Mouse (Mus musculus) adrenal gland (tissue): Measurements from ENCODE around the gene Tfec.

Experiments used
- intact Hi-C: fragments of 180-260 bp; cut with DNase I; formaldehyde crosslinking; loops from one replicate; pipeline ENCODE4 v1.15.1; 2025
- long read RNA-seq, 2 experiments: library from polyadenylated mRNA; unstranded; transcript quantifications; one replicate each; pipeline ENCODE4 v2.0.0; 2020; ENCODE audit warnings: borderline replicate concordance in 1 of 2; ENCODE audit not compliant: insufficient replicate concordance in 1 of 2

Tfec gene
- long read RNA-seq, experiment 1, partial matches to known transcripts, result 0 of 1 reads
- long read RNA-seq, experiment 1, other reads (novel, unspliced or antisense), result 0 of 1 reads
- long read RNA-seq, experiment 2, partial matches to known transcripts, result 0 of 2 reads
- long read RNA-seq, experiment 2, other reads (novel, unspliced or antisense), result 1 of 2 reads

DNA sequence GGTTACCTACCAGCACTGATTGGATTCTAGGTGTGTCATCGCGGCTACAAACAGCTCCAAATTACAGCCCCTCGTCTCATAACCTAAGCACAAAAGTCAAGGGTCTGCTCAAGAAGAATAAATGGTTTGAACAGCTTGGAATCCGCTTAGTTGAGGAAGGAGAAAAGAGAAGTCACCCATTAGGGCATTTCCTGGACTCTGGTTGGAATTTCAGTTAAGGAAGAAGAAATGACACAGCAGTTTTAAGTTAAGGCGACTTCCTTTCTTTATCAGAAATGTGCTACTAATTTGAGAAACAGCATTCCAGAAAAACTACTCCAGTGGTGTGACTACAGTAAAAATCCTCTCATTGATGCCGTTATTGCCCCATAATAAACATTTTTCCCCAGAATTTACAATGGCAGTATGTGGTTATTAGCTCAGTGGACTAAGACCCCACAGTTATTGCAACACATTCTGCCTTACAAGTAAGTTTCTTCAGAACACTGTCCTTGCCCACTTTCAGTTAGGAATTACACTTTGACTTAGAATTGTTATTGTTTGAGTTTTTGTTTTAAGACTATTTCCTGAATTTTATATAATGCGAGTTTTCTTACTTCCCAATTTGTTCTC is at the start of gene Tfec:
Gene Tfec (minus strand): TSS at position 191 of the 612 bp plus-strand sequence.
- intact Hi-C loops, result no loop called here

DNA sequence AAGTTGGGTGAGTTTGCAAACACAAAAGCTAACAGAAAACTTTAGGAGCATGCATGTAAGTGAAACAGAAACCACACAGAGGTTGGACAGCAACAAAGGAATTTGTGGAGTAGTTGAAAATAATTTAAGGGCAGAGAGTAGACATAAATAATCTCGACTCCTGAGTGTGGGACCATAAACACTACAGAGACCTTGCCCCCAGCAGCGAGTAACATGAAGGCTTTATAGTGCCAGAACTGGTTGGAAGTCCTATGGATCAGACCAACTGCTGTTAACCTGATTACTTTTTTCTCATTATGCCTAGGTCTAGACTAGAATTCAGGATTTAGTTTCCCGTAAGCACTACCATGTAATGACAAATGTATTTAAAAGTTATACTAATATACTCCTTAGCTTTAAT is 49.6 kb upstream of the Tfec start:
- intact Hi-C loops, result no loop called here

GRCm38 (mm10) chr6:16943513-16943912 is 45.3 kb upstream of the Tfec start:
- intact Hi-C loops, result no loop called here

GRCm38 (mm10) chr6:16942433-16942832 is 44.2 kb upstream of the Tfec start:
- intact Hi-C loops, result no loop called here

- intact Hi-C loops, result no loop called here
These were observed 32.8 kb upstream of the Tfec start for GRCm38 (mm10) chr6:16931059-16931458.

DNA sequence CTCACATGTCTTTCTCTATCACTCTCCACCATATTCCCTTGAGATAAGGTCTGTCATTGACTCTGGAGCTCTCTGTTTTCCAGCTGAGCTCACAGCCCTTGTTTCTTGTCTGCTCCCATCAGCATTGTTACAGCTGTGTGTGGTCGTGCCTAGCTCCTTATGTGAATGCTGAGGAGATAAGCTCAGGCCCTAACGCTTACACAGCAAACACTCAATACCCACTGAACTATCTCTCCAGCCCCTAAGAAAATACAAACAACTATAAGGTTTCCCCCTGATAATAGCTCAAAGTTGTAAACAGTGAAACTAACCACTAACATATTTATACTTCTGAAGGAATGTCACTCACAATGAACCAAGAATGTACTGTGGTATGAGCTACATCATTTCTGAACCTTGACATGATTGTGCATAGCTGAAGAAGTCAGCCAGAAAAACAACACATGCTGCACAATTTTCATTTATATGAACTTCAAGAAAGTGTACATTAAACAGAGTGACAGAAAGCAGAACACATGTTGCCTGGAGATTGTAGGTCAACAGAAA is 21.9 kb upstream of the Tfec start:
- intact Hi-C loops, result no loop called here

- intact Hi-C loops, result no loop called here
These were observed 6.4 kb downstream of the Tfec start for GRCm38 (mm10) chr6:16891819-16892218.

DNA sequence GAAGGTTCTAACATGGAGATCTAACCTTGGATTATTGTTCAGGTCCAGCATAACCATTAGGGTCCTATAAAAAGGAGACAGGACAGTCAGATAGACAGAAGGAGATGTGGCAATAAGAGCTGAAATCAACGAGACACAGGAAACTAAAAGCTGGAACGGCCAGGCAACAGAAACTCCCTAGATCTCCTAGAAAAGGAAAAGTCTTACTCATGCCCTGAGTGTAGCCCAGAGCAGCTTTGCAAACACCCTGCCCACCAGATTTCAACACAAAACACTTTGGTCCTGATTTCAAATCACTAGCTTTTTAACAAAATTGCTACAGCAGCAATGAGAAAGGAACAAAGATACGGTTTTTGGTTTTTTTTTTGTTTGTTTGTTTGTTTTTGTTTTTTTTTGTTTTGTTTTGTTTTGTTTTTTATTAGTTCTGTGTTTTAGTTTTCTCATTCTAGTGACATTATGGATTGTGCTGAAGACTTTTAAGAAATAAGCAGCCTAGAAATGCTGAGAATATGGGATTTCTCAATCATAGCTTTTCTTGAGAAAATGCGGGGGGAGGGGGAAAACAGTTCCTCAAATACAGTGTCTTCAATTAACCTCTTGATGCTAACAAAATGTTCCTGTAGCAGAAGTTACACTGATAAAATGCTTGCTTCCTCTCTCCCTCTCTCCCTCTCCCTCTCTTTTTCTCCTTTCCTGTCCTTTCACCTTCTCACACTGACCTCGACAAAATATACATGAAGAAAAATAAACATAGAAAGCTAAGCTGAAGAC is 14.5 kb downstream of the Tfec start:
- intact Hi-C loops, result no loop called here

- intact Hi-C loops, result no loop called here
These were observed 24.2 kb downstream of the Tfec start for GRCm38 (mm10) chr6:16874021-16874542.

DNA sequence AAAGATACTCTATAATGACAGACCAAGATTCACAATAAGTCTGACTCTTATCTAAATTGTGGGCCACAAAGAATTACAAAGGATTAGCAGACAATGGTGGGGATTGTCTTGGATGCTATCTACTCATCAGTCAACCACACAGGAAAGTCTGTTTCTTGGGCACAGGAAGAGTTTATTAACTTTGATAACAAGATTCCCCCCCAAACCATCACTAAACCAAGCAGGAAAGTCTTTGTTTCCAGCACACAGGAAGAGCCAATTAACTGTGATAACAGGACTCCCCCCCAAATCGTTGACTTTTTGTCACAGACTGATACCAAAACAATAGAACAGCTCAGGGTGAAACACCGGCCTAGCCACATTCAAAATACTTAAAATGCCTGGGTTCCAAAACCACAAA is 28.2 kb downstream of the Tfec start:
- intact Hi-C loops, result no loop called here

DNA sequence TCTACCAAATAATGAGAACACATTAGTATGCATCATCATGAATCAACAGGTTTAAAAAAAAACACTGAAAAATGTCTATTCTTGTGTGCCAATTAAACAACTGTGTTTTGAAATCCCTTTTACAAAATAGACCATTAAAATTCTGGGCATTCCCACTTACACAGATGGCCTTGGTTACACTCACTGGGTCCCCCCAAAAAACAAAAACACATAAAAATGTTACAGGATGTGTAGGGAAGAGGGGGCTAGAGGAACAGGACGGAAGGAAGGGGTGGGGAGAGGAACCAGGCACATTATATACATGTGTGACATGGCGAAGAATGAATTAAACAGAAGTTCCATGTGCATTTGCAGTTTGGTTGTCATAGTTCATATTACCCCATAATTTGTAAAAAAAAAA is 29.9 kb downstream of the Tfec start:
- intact Hi-C loops, result no loop called here

DNA sequence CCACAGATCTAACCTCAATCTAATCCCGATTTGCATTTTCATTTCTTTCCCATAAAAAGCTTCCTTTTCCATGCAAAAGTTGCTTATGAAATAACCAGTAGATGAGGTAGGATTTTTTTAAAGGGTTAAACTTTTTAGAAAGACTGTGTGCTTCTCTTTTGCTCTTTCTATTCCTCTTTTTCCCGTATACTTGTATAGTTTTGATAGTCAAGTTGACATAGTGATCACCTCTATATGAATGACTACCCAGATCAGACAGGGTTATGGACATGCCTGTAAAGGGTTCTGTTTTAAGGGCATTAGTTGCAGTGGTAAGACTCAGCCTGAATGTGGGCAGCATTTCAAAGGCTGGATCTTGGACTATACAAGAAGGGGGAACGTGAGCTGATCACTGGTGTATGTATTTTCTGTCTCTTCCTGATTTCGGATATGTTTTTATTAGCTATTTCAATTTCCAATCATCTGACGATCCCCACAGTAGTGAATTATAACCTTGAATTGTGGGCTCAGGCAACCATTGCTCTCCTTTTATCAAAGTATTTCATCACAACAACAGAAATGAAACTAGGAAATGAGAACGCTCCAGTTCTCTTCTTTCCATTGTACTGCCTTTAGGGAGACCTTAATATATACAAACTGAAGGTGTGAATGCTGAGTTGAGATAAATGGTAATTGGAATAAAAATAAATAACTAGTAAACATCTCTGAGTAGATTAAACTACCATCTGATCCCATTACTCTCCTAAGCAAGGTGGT is 35.3 kb downstream of the Tfec start:
- intact Hi-C loops, result no loop called here

GRCm38 (mm10) chr6:16862050-16862449 is 36.2 kb downstream of the Tfec start:
- intact Hi-C loops, result no loop called here

DNA sequence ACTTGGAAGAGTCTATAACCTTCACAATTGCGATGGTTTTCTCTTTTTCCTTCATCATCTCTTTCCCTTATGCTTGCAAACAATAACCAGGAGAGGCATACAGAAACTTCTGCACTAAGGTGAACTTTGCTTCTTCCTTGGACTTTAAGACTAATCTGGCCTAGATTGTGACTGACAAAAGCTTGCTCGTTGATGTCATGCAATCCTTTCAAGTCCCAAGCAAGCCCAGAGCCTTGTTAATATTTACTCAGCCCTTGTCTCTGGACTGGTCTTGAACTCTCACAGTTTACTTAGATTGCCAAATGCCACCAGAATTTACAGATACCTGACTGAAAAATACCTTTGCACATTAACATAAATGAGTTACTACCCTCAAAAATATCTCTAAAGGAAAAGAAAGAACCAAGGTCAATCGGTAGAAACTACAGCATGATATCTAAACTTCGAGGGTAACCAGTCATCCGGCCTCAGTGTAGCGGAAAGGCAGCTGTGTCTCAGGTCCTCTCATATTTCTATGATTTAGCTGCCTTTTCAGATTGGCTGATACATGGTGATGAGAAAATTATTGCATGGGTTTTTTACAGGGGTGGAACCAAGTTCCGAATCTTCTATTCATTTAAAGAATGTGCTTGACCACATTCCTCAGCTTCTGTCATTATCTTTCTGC is 42.2 kb downstream of the Tfec start:
- intact Hi-C loops, result no loop called here

GRCm38 (mm10) chr6:16854977-16855376 is 43.3 kb downstream of the Tfec start:
- intact Hi-C loops, result no loop called here

- intact Hi-C loops, result no loop called here
These were observed 51.7 kb downstream of the Tfec start for GRCm38 (mm10) chr6:16846521-16846920.

DNA sequence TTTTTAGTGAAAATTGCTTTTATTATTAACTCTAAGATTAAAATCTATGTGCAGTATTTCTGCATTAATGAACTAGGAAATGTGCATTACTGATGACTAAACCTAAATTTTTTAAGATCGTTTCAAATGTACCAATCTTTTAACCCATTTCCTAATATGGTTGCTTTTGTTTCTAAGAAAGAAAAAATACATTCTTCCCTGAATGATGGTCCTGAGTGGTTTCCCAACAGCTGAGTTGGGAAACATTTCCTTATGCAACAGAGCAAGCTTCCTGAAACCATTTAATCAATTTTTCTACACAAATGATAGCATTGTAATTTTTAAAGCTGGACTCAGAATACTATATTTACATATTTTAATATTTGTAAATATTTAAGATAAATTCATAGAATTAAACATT is 62.6 kb downstream of the Tfec start:
- intact Hi-C loops, result no loop called here

- intact Hi-C loops, result no loop called here
These were observed 69.9 kb downstream of the Tfec start for GRCm38 (mm10) chr6:16828304-16828703.

DNA sequence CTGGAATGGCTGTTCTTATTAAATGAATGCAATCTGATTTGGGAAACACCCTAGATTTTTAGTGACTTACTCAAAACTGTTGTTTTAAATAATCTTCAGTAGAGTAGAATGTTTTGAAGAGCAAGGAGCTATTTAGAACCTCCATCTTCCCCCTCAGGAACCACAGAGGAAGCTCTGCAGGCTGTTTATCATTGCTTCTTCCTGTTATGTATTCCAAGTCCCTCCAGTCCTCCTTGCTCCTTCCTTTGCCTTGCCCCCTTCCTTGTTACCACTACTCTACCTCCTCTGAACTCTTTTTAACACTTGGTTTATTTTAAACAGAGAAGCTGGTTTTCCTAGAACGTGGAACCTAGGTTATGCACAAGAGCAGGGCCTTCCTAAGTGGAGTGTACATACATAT is 76.3 kb downstream of the Tfec start:
- intact Hi-C loops, result no loop called here

DNA sequence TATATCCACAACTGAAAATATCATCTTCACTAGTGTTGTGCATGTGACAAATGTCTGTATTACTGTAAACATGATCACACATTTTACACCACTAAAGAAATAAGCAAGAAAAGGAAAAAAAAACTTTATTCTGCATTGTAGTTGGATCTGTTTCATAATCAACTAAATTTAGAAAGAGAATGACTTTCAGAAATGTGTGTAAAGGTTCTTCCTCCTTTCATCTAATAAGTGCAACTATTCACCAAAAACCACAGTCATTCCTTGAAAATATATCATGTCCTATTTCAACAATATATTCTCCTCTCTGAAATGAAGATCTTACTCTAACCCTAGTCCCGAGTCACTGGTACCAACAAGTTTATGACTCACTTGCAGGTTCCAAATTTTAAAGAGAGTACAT is 91.9 kb downstream of the Tfec start:
- intact Hi-C loops, result no loop called here

- intact Hi-C loops, result no loop called here
These were observed 100.6 kb downstream of the Tfec start for GRCm38 (mm10) chr6:16797669-16798068.
